Mouse (Mus musculus) heart, postnatal 0 days (tissue): ENCODE data around the gene 5330417C22Rik.

Source experiments
- CTCF ChIP-seq: IDR thresholded peaks from 2 replicates; pipeline ENCODE4 v1.5.1; 2016; ENCODE audit warnings: antibody characterized with exemption, control low read depth, low read depth
- EP300 ChIP-seq: IDR thresholded peaks from 2 replicates; pipeline ENCODE4 v1.6.1; 2016; ENCODE audit warnings: antibody characterized with exemption, low read depth

- TF ChIP-seq CTCF (no peak), EP300 (no peak)
Observed at GRCm38 (mm10) chr3:108536517-108537260, at the start of gene 5330417C22Rik.
